Mouse (Mus musculus) 3134 (cell line): ENCODE results near the gene Cdh5.

Experiments
- DNase-seq: peaks from one replicate; pipeline ENCODE4 v3.0.0-alpha.2; 2011; ENCODE audit warnings: low spot score; ENCODE audit not compliant: insufficient read length; ENCODE audit errors: extremely low read depth

Cdh5 gene

GRCm38 (mm10) chr8:104186827-104187226, 85.4 kb downstream of the Cdh5 start:
- no peak for DNase-seq

- no peak for DNase-seq
These were observed 86.2 kb downstream of the Cdh5 start for GRCm38 (mm10) chr8:104187622-104188021.

- DNase-seq: no peak
These were observed 87.0 kb downstream of the Cdh5 start for GRCm38 (mm10) chr8:104188459-104188858.

GRCm38 (mm10) chr8:104190777-104191468, 89.5 kb downstream of the Cdh5 start:
- DNase-seq: no peak

GRCm38 (mm10) chr8:104191496-104191895, 90.1 kb downstream of the Cdh5 start:
- no peak for DNase-seq
